Mouse (Mus musculus): ENCODE results near the gene Large1. TPM values are rescaled to one million over a fixed set of nuclear protein-coding genes. Genes with fewer than 3 reads are reported as not detected.
"Not testable (repeated sequence)": the region's sequence is repeated elsewhere in the genome, so short reads cannot be mapped to it uniquely, and the experiment has no call there.

Gene Large1
- total RNA-seq, 1 experiment = 14.8 TPM

DNA sequence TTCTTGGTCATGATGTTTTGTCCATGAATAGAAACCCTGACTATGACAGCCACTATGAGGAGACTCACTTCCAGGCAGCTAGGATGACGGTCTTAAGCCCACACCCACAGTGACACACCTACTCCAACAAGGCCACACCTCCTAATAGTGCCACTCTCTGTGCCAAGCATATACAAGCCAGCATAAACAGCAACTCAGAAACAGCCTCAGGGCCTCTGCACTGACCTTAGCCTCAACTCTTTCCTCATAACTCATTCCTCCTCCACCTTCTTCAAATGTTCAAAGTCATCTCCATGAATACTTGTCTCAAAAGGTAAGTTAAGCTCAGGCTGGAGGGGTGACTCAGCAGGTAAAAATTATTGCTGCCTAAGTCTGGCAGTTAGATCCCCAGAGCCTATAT is 29.7 kb downstream of the Large1 start:
- TF ChIP-seq HCFC1 (IDR thresholded peaks at IDR 0.05; ENCODE audit: borderline replicate concordance, insufficient read depth, low read length) = no peak
- TF ChIP-seq ZNF384 (IDR thresholded peaks at IDR 0.05; ENCODE audit: low read depth, low read length) = no peak
- no peak for TF ChIP-seq ZC3H11A (IDR thresholded peaks at IDR 0.05; ENCODE audit: borderline replicate concordance, low read depth, low read length)
- H3K27ac ChIP-seq (ENCODE audit: insufficient read depth, low read depth, low read length, poor library complexity, severe bottlenecking) = no peak overlapping the region
- H3K9me3 ChIP-seq (ENCODE audit: control insufficient read depth, insufficient read depth, low read depth, low read length) = no peaks in the 10 kb centered on the region
- in situ Hi-C loops (cut with MboI; ENCODE audit: low sequenced_read_pairs in 2 of 2, unreplicated experiment in 2 of 2) = no loop called here
- no peak overlapping the region for H3K9ac ChIP-seq (ENCODE audit: insufficient read depth, low read depth, low read length, poor library complexity, severe bottlenecking)
- no peak overlapping the region for H3K4me3 ChIP-seq (ENCODE audit: insufficient read depth in 1 of 2, low read depth in 1 of 2, low read length in 2 of 2, poor library complexity in 1 of 2, severe bottlenecking in 1 of 2)
- no peaks in the 10 kb centered on the region; a peak in 1 of 4 replicates for H3K4me1 ChIP-seq (ENCODE audit: control insufficient read depth in 2 of 2, insufficient read depth in 2 of 2, low read length in 2 of 2, poor library complexity in 1 of 2)
- no peaks in the 10 kb centered on the region for H3K36me3 ChIP-seq (ENCODE audit: control insufficient read depth, insufficient read depth, low read length, poor library complexity, severe bottlenecking)
- DNase-seq (ENCODE audit: low read depth, low spot score) = no peak

DNA sequence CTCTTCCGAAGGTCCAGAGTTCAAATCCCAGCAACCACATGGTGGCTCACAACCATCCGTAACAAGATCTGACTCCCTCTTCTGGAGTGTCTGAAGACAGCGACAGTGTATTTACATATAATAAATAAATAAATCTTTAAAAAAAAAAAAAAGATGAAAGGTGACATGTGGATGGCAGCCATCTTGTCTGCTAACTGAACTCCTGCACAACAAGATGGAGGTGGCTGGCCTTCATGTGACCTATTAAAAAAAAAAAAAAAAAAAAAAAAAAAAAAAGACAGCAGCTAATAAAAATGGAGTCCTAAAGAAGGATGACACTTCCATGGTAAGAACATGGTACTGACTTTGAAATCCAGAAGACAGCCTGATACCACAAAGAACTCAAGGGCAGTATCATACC is 33.8 kb downstream of the Large1 start:
- TF ChIP-seq ZNF384 (IDR thresholded peaks at IDR 0.05; ENCODE audit: low read depth, low read length) = peak; percentile 84
- DNase-seq (ENCODE audit: low read depth, low spot score); H3K4me3 ChIP-seq (ENCODE audit: insufficient read depth in 1 of 2, low read depth in 1 of 2, low read length in 2 of 2, poor library complexity in 1 of 2, severe bottlenecking in 1 of 2); in situ Hi-C loops (cut with MboI; ENCODE audit: low sequenced_read_pairs in 2 of 2, unreplicated experiment in 2 of 2); H3K27ac ChIP-seq (ENCODE audit: insufficient read depth, low read depth, low read length, poor library complexity, severe bottlenecking); H3K4me1 ChIP-seq (ENCODE audit: control insufficient read depth in 2 of 2, insufficient read depth in 2 of 2, low read length in 2 of 2, poor library complexity in 1 of 2); H3K9me3 ChIP-seq (ENCODE audit: control insufficient read depth, insufficient read depth, low read depth, low read length); H3K36me3 ChIP-seq (ENCODE audit: control insufficient read depth, insufficient read depth, low read length, poor library complexity, severe bottlenecking); H3K9ac ChIP-seq (ENCODE audit: insufficient read depth, low read depth, low read length, poor library complexity, severe bottlenecking): not testable (repeated sequence)

DNA sequence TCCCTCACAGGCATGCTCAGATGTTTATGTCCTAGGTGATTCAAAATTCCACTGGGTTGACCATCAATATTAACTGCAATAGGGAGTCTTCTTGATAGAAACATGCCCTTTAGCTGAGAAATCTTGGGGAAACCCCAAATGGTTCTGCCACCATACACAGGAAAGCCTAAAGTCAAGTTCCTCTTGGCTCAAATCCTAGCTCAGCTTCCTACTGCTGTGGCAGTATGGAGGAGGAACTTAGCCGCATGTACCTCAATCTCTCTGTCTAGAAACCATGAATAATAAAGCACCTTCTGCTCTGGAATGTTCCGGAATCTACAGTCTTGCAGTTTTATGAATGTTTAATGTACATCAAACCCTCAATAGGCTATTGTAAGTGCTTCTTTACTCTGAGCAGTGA is 39.4 kb downstream of the Large1 start:
- Histone ChIP-seq H3K36me3 (ENCODE audit: control insufficient read depth, insufficient read depth, low read length, poor library complexity, severe bottlenecking) (no peaks in the 10 kb centered on the region), H3K9me3 (ENCODE audit: control insufficient read depth, insufficient read depth, low read depth, low read length) (no peaks in the 10 kb centered on the region), H3K27ac (ENCODE audit: insufficient read depth, low read depth, low read length, poor library complexity, severe bottlenecking) (no peak overlapping the region), H3K4me1 (ENCODE audit: control insufficient read depth in 2 of 2, insufficient read depth in 2 of 2, low read length in 2 of 2, poor library complexity in 1 of 2) (peaks cover 0 to 6% of the 10 kb centered on the region in 2 experiments; a peak in 1 of 4 replicates), H3K4me3 (ENCODE audit: insufficient read depth in 1 of 2, low read depth in 1 of 2, low read length in 2 of 2, poor library complexity in 1 of 2, severe bottlenecking in 1 of 2) (no peak overlapping the region), H3K9ac (ENCODE audit: insufficient read depth, low read depth, low read length, poor library complexity, severe bottlenecking) (no peak overlapping the region)
- DNase-seq (ENCODE audit: low read depth, low spot score) = no peak
- in situ Hi-C loops (cut with MboI; ENCODE audit: low sequenced_read_pairs in 2 of 2, unreplicated experiment in 2 of 2) = no loop called here
- no peak for TF ChIP-seq ZC3H11A (IDR thresholded peaks at IDR 0.05; ENCODE audit: borderline replicate concordance, low read depth, low read length)
- no peak for TF ChIP-seq HCFC1 (IDR thresholded peaks at IDR 0.05; ENCODE audit: borderline replicate concordance, insufficient read depth, low read length)
- no peak for TF ChIP-seq MAFK (IDR thresholded peaks at IDR 0.05; ENCODE audit: insufficient read depth, low read depth, low read length)
- TF ChIP-seq CHD2 (IDR thresholded peaks at IDR 0.05; ENCODE audit: low read depth, low read length) = no peak
- no peak for TF ChIP-seq ZNF384 (IDR thresholded peaks at IDR 0.05; ENCODE audit: low read depth, low read length)

- H3K4me3 ChIP-seq (ENCODE audit: insufficient read depth in 1 of 2, low read depth in 1 of 2, low read length in 2 of 2, poor library complexity in 1 of 2, severe bottlenecking in 1 of 2) = no peak overlapping the region
- peaks cover 0 to 6% of the 10 kb centered on the region in 2 experiments; a peak in 1 of 4 replicates for H3K4me1 ChIP-seq (ENCODE audit: control insufficient read depth in 2 of 2, insufficient read depth in 2 of 2, low read length in 2 of 2, poor library complexity in 1 of 2)
- H3K36me3 ChIP-seq (ENCODE audit: control insufficient read depth, insufficient read depth, low read length, poor library complexity, severe bottlenecking) = no peaks in the 10 kb centered on the region
- in situ Hi-C loops (cut with MboI; ENCODE audit: low sequenced_read_pairs in 2 of 2, unreplicated experiment in 2 of 2) = no loop called here
- H3K9me3 ChIP-seq (ENCODE audit: control insufficient read depth, insufficient read depth, low read depth, low read length) = no peaks in the 10 kb centered on the region
- no peak for DNase-seq (ENCODE audit: low read depth, low spot score)
- no peak for TF ChIP-seq MAFK (IDR thresholded peaks at IDR 0.05; ENCODE audit: insufficient read depth, low read depth, low read length)
- H3K9ac ChIP-seq (ENCODE audit: insufficient read depth, low read depth, low read length, poor library complexity, severe bottlenecking) = no peak overlapping the region
- H3K27ac ChIP-seq (ENCODE audit: insufficient read depth, low read depth, low read length, poor library complexity, severe bottlenecking) = no peak overlapping the region
Observed at GRCm38 (mm10) chr8:73312714-73313607, 40.4 kb downstream of the Large1 start.

DNA sequence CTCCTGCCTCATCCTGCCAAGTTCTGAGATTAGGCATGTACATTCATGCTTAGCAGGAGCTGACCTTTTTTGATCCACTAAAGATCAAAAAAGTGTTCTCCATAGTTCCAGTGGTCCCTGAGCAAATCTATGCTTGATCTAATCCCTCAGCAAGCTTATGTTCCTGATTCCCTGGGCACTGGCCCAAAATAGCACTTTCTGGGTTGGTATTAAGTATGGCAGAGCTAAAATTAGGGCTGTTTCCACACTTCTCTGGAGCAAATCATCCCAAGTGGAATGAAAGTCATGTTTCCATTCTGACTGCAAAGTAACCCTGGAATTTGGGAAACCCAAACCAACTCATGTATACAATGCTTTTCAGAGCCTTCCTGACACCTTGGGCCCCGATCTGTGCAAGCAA is 42.9 kb downstream of the Large1 start:
- H3K4me1 ChIP-seq (ENCODE audit: control insufficient read depth in 2 of 2, insufficient read depth in 2 of 2, low read length in 2 of 2, poor library complexity in 1 of 2) = peaks cover 0 to 6% of the 10 kb centered on the region in 2 experiments; a peak in 1 of 4 replicates
- no peak overlapping the region for H3K27ac ChIP-seq (ENCODE audit: insufficient read depth, low read depth, low read length, poor library complexity, severe bottlenecking)
- TF ChIP-seq CHD2 (IDR thresholded peaks at IDR 0.05; ENCODE audit: low read depth, low read length) (no peak), ZC3H11A (IDR thresholded peaks at IDR 0.05; ENCODE audit: borderline replicate concordance, low read depth, low read length) (no peak), MAFK (IDR thresholded peaks at IDR 0.05; ENCODE audit: insufficient read depth, low read depth, low read length) (no peak), ZNF384 (IDR thresholded peaks at IDR 0.05; ENCODE audit: low read depth, low read length) (no peak), HCFC1 (IDR thresholded peaks at IDR 0.05; ENCODE audit: borderline replicate concordance, insufficient read depth, low read length) (no peak)
- H3K9me3 ChIP-seq (ENCODE audit: control insufficient read depth, insufficient read depth, low read depth, low read length) = no peaks in the 10 kb centered on the region
- H3K9ac ChIP-seq (ENCODE audit: insufficient read depth, low read depth, low read length, poor library complexity, severe bottlenecking) = no peak overlapping the region
- H3K36me3 ChIP-seq (ENCODE audit: control insufficient read depth, insufficient read depth, low read length, poor library complexity, severe bottlenecking) = no peaks in the 10 kb centered on the region
- DNase-seq (ENCODE audit: low read depth, low spot score) = no peak
- H3K4me3 ChIP-seq (ENCODE audit: insufficient read depth in 1 of 2, low read depth in 1 of 2, low read length in 2 of 2, poor library complexity in 1 of 2, severe bottlenecking in 1 of 2) = no peak overlapping the region
- in situ Hi-C loops (cut with MboI; ENCODE audit: low sequenced_read_pairs in 2 of 2, unreplicated experiment in 2 of 2) = no loop called here
